Mouse (Mus musculus): ENCODE measurements around the gene G0s2. TPM values are rescaled to one million over a fixed set of nuclear protein-coding genes. Genes with fewer than 3 reads are reported as not detected.

G0s2 gene
- total RNA-seq (2021) = 62.3 and 98.6 TPM in 2 replicates
- long read RNA-seq, transcript G0s2-201 (2 exons, 871 nt) = major isoform, 137 of 141 reads
- long read RNA-seq, partial matches to known transcripts = 0 of 141 reads
- long read RNA-seq, other reads (novel, unspliced or antisense) = 4 of 141 reads

GRCm38 (mm10) chr1:193272916-193273601 is at the start of gene G0s2:
TSS of gene G0s2 (minus strand) at chr1:193273217.
- peak; percentile 81 for DNase-seq

GRCm38 (mm10) chr1:193320398-193320797 is 47.4 kb upstream of the G0s2 start:
- DNase-seq = no peak

GRCm38 (mm10) chr1:193319721-193320120 is 46.7 kb upstream of the G0s2 start:
- no peak for DNase-seq

GRCm38 (mm10) chr1:193317159-193317559 is 44.1 kb upstream of the G0s2 start:
- DNase-seq = peak; percentile 51

- no peak for DNase-seq
Observed at GRCm38 (mm10) chr1:193316358-193316750, 43.3 kb upstream of the G0s2 start.

- peak; percentile 54 for DNase-seq
Observed at GRCm38 (mm10) chr1:193315705-193316357, 42.8 kb upstream of the G0s2 start.

GRCm38 (mm10) chr1:193311596-193311995 is 38.6 kb upstream of the G0s2 start:
- DNase-seq = no peak

GRCm38 (mm10) chr1:193310519-193311085 is 37.6 kb upstream of the G0s2 start:
- DNase-seq = no peak

GRCm38 (mm10) chr1:193309785-193310518 is 36.9 kb upstream of the G0s2 start:
- DNase-seq = no peak

- no peak for DNase-seq
Observed at GRCm38 (mm10) chr1:193306832-193307231, 33.8 kb upstream of the G0s2 start.

GRCm38 (mm10) chr1:193305386-193305785 is 32.4 kb upstream of the G0s2 start:
- DNase-seq = no peak

- no peak for DNase-seq
Observed at GRCm38 (mm10) chr1:193303096-193303495, 30.1 kb upstream of the G0s2 start.

GRCm38 (mm10) chr1:193302093-193302405 is 29.0 kb upstream of the G0s2 start:
- DNase-seq = no peak

- no peak for DNase-seq
Observed at GRCm38 (mm10) chr1:193301216-193302092, 28.4 kb upstream of the G0s2 start.

- DNase-seq = no peak
Observed at GRCm38 (mm10) chr1:193299995-193300394, 27.0 kb upstream of the G0s2 start.

- no peak for DNase-seq
Observed at GRCm38 (mm10) chr1:193298141-193298765, 25.2 kb upstream of the G0s2 start.

GRCm38 (mm10) chr1:193295920-193296319 is 22.9 kb upstream of the G0s2 start:
- no peak for DNase-seq

GRCm38 (mm10) chr1:193293926-193294325 is 20.9 kb upstream of the G0s2 start:
- no peak for DNase-seq

- no peak for DNase-seq
Observed at GRCm38 (mm10) chr1:193293039-193293438, 20.0 kb upstream of the G0s2 start.

GRCm38 (mm10) chr1:193290686-193291085 is 17.7 kb upstream of the G0s2 start:
- DNase-seq = no peak

GRCm38 (mm10) chr1:193289914-193290313 is 16.9 kb upstream of the G0s2 start:
- no peak for DNase-seq
